Mouse (Mus musculus): ENCODE measurements around the gene Pabpn1l. TPM values are rescaled to one million over a fixed set of nuclear protein-coding genes. Genes with fewer than 3 reads are reported as not detected.

The Pabpn1l gene
- polyA plus RNA-seq, 1 experiment from 2014 or later: not detected

Small RNA genes within 50 kb of the gene (microRNA-seq; reads per million reads assigned to microRNA genes)
- gene Mir6396: not detected

Other genes starting within 250 kb of the Pabpn1l start
- gene Zc3h18, start 246.1 kb downstream of the Pabpn1l start, polyA plus RNA-seq (2014; fragmentation: Nextera tagmentation; extraction: Ambion mirVana): 30.5 and 34.8 TPM in 2 replicates
- gene Il17c, start 200.7 kb downstream of the Pabpn1l start, polyA plus RNA-seq (2014; fragmentation: Nextera tagmentation; extraction: Ambion mirVana): 0.36 TPM in 1 of 2 replicates, not detected in the other
- 202 and 217 TPM in 2 replicates for gene Cyba, start 189.8 kb downstream of the Pabpn1l start, polyA plus RNA-seq (2014; fragmentation: Nextera tagmentation; extraction: Ambion mirVana)
- gene Mvd, start 179.3 kb downstream of the Pabpn1l start, polyA plus RNA-seq (2014; fragmentation: Nextera tagmentation; extraction: Ambion mirVana): 38.3 and 42.1 TPM in 2 replicates
- 0.39 and 0.46 TPM in 2 replicates for gene Snai3, start 162.0 kb downstream of the Pabpn1l start, polyA plus RNA-seq (2014; fragmentation: Nextera tagmentation; extraction: Ambion mirVana)
- gene Rnf166, start 146.7 kb downstream of the Pabpn1l start, polyA plus RNA-seq (2014; fragmentation: Nextera tagmentation; extraction: Ambion mirVana): 31.5 and 34.3 TPM in 2 replicates
- 46.4 and 54.0 TPM in 2 replicates for gene Ctu2, start 146.6 kb downstream of the Pabpn1l start, polyA plus RNA-seq (2014; fragmentation: Nextera tagmentation; extraction: Ambion mirVana)
- 15.6 and 24.2 TPM in 2 replicates for gene Piezo1, start 71.4 kb downstream of the Pabpn1l start, polyA plus RNA-seq (2014; fragmentation: Nextera tagmentation; extraction: Ambion mirVana)
- 34.8 and 36.4 TPM in 2 replicates for gene Cdt1, start 54.7 kb downstream of the Pabpn1l start, polyA plus RNA-seq (2014; fragmentation: Nextera tagmentation; extraction: Ambion mirVana)
- gene Aprt, start 45.8 kb downstream of the Pabpn1l start, polyA plus RNA-seq (2014; fragmentation: Nextera tagmentation; extraction: Ambion mirVana): 394 and 436 TPM in 2 replicates
- 12.6 and 14.6 TPM in 2 replicates for gene Galns, start 11.3 kb downstream of the Pabpn1l start, polyA plus RNA-seq (2014; fragmentation: Nextera tagmentation; extraction: Ambion mirVana)
- 55.9 and 66.9 TPM in 2 replicates for gene Trappc2l, start 11.1 kb downstream of the Pabpn1l start, polyA plus RNA-seq (2014; fragmentation: Nextera tagmentation; extraction: Ambion mirVana)
- 4.1 and 4.4 TPM in 2 replicates for gene Cbfa2t3, start 76.4 kb upstream of the Pabpn1l start, polyA plus RNA-seq (2014; fragmentation: Nextera tagmentation; extraction: Ambion mirVana)
- 15.9 and 20.8 TPM in 2 replicates for gene Acsf3, start 152.7 kb upstream of the Pabpn1l start, polyA plus RNA-seq (2014; fragmentation: Nextera tagmentation; extraction: Ambion mirVana)
- 0.26 and 0.52 TPM in 2 replicates for gene Cdh15, start 225.2 kb upstream of the Pabpn1l start, polyA plus RNA-seq (2014; fragmentation: Nextera tagmentation; extraction: Ambion mirVana)